Mouse (Mus musculus): ENCODE measurements around the gene Gm12248.

DNA sequence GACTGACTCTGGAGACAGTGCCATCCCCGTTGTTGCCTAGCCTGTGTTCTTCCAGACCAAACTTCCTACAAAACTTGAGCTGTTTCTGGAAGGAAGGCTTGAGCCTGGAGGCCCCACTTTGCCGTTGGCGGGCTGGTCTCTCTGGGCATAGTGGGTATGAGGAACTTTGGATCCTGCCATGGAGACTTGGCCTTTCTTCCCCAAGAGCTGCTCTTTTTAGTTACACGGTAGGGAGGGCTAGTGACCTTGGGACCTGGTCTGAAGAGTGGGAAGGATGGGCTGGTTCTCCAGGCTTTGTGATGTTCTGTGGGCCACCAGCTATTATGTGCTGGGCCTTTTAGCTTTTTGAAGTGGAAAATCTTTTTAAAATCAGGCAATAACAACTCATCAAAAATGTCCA, 67.1 kb downstream of the Gm12248 start:
- no peak for TF ChIP-seq GATA1 (IDR thresholded peaks at IDR 0.05; ENCODE audit: borderline replicate concordance, low read length)
- TF ChIP-seq FLI1 (IDR thresholded peaks at IDR 0.05; ENCODE audit: low read length), result no peak
